ENCODE assay signal across 8 mouse cellular contexts in genomic region chr9:66349860-66350787, GRCm38 (mm10). TPM values are rescaled to one million over a fixed set of nuclear protein-coding genes. Genes with fewer than 3 reads are reported as not detected.
DNase-seq lines count a peak whose midpoint lies in the region; ATAC-seq lines count a peak whose summit lies in the region.

Gene Herc1 (plus strand): TSS chr9:66350450.

- no peaks in the 10 kb centered on the region for H3K9me3 ChIP-seq in heart, embryonic 14.5 days (ENCODE audit: control insufficient read depth, low read length)
- H3K9me3 ChIP-seq in liver, embryonic 13.5 days (replicated peaks) = no peaks in the 10 kb centered on the region
- no peaks in the 10 kb centered on the region for H3K9me3 ChIP-seq in stomach, embryonic 16.5 days (replicated peaks; ENCODE audit: control insufficient read depth, low read length)

- 0% methylated on average over 85 of the region's 85 CpGs for WGBS in heart, embryonic 14.5 days
- WGBS in liver, embryonic 13.5 days (ENCODE audit: insufficient replicate concordance) = under 1% methylated on average over 81 of the region's 85 CpGs
- WGBS in stomach, embryonic 16.5 days = under 1% methylated on average over 85 of the region's 85 CpGs

- DNase-seq in CD4-positive, CD25-positive, alpha-beta regulatory T cell, adult 2 months (ENCODE audit: low read depth, low spot score) = peak; percentile 98
- DNase-seq in fibroblast of lung, adult 2 months (ENCODE audit: low read depth) = peak; percentile 73
- peak; percentile 97 for DNase-seq in kidney, postnatal 14 days
- peak; percentile 94 for DNase-seq in liver, embryonic 13.5 days
- DNase-seq in neural tube, embryonic 10.5 days (ENCODE audit: extremely low spot score, low spot score) = peak; percentile 97

- no peaks in the 10 kb centered on the region for H3K36me3 ChIP-seq in heart, embryonic 14.5 days (ENCODE audit: control insufficient read depth, insufficient read depth, low read length)
- H3K36me3 ChIP-seq in liver, embryonic 13.5 days = 0 out of 2 replicates have a peak, but pooled peaks cover 4% of the 10 kb centered on the region
- no peaks in the 10 kb centered on the region for H3K36me3 ChIP-seq in stomach, embryonic 16.5 days (ENCODE audit: control insufficient read depth, insufficient read depth, low read length)

- ATAC-seq in heart, embryonic 14.5 days (ENCODE audit: insufficient number of reproducible peaks, insufficient read depth, low FRiP score, low read depth) = peak; percentile 84
- peak; percentile 90 for ATAC-seq in liver, embryonic 13.5 days (ENCODE audit: low read depth)
- peak; percentile 85 for ATAC-seq in stomach, embryonic 16.5 days (ENCODE audit: insufficient read depth, low FRiP score)

- H3K27ac ChIP-seq in brown adipose tissue, adult 24 weeks (replicated peaks; ENCODE audit: low read depth, low read length) = peak within 1 kb of the TSS; percentile 90
- peak within 1 kb of the TSS; percentile 91 to 96 for H3K27ac ChIP-seq in heart, embryonic 14.5 days (replicated peaks in 1 of 2; ENCODE audit: control insufficient read depth in 1 of 2, insufficient read depth in 1 of 2, low read depth in 2 of 2, low read length in 2 of 2)
- peak within 1 kb of the TSS; percentile 100 for H3K27ac ChIP-seq in liver, embryonic 13.5 days
- peak within 1 kb of the TSS; percentile 88 for H3K27ac ChIP-seq in stomach, embryonic 16.5 days (ENCODE audit: low read length)

- no peaks in the 10 kb centered on the region for H3K4me1 ChIP-seq in brown adipose tissue, adult 24 weeks (ENCODE audit: control insufficient read depth, insufficient read depth, insufficient read length, low read length)
- peaks cover 3 to 24% of the 10 kb centered on the region in 2 experiments; a peak in 3 of 4 replicates for H3K4me1 ChIP-seq in heart, embryonic 14.5 days (ENCODE audit: control insufficient read depth in 2 of 2, insufficient read depth in 2 of 2, low read length in 2 of 2)
- H3K4me1 ChIP-seq in liver, embryonic 13.5 days (replicated peaks) = peaks cover 60% of the 10 kb centered on the region
- peaks cover 14% of the 10 kb centered on the region; the same call in 1 of the 2 replicates for H3K4me1 ChIP-seq in stomach, embryonic 16.5 days (ENCODE audit: control insufficient read depth, insufficient read depth, low read length)

- H3K9ac ChIP-seq in heart, embryonic 14.5 days (ENCODE audit: low read length) = peak within 1 kb of the TSS; percentile 96
- peak within 1 kb of the TSS; percentile 100 for H3K9ac ChIP-seq in liver, embryonic 13.5 days
- H3K9ac ChIP-seq in stomach, embryonic 16.5 days (ENCODE audit: low read length) = peak within 1 kb of the TSS; percentile 87

- peak within 1 kb of the TSS; percentile 84 for H3K4me3 ChIP-seq in brown adipose tissue, adult 24 weeks (ENCODE audit: insufficient read depth, low read depth, low read length)
- peak within 1 kb of the TSS; percentile 86 to 93 for H3K4me3 ChIP-seq in heart, embryonic 14.5 days (ENCODE audit: control insufficient read depth in 1 of 2, insufficient read depth in 1 of 2, low read depth in 1 of 2, low read length in 2 of 2)
- H3K4me3 ChIP-seq in liver, embryonic 13.5 days (replicated peaks) = peak within 1 kb of the TSS; percentile 100
- H3K4me3 ChIP-seq in stomach, embryonic 16.5 days (replicated peaks; ENCODE audit: low read length) = peak within 1 kb of the TSS; percentile 64

- no peaks in the 10 kb centered on the region for H3K27me3 ChIP-seq in heart, embryonic 14.5 days (ENCODE audit: control insufficient read depth, insufficient read depth, low read length)
- H3K27me3 ChIP-seq in liver, embryonic 13.5 days = no peaks in the 10 kb centered on the region
- H3K27me3 ChIP-seq in stomach, embryonic 16.5 days (ENCODE audit: control insufficient read depth, insufficient read depth, low read length) = no peaks in the 10 kb centered on the region

- peak within 1 kb of the TSS; percentile 79 for H3K4me2 ChIP-seq in heart, embryonic 14.5 days (ENCODE audit: low read length)
- H3K4me2 ChIP-seq in liver, embryonic 13.5 days = peak within 1 kb of the TSS; percentile 78
- H3K4me2 ChIP-seq in stomach, embryonic 16.5 days (ENCODE audit: low read depth, low read length) = peak within 1 kb of the TSS; percentile 85

RNA-seq across cellular contexts. Expression of gene Herc1, which starts in this region (rescaled TPM):
- polyA plus RNA-seq in brown adipose tissue, adult 24 weeks (2012; ENCODE audit: insufficient read depth, insufficient read length, missing spikeins) = 11.6 and 15.5 TPM in 2 replicates
- 22.7 and 23.1 TPM in 2 replicates for polyA plus RNA-seq in heart, embryonic 14.5 days (2014; fragmentation: Nextera tagmentation; extraction: Ambion mirVana)
- polyA plus RNA-seq in liver, embryonic 13.5 days (2015; fragmentation: Nextera tagmentation; extraction: Ambion mirVana) = 26.7 and 28.5 TPM in 2 replicates
- polyA plus RNA-seq in stomach, embryonic 16.5 days (2015; fragmentation: Nextera tagmentation; extraction: Ambion mirVana) = 20.0 and 22.1 TPM in 2 replicates

Comparison
In these comparisons a context has a peak if more than half of its experiments do, and no peak if none do; other contexts are left out.
1. Peak in every context shown above with its lines: DNase-seq, ATAC-seq, H3K4me3 ChIP-seq and H3K27ac ChIP-seq.